Mouse (Mus musculus) mesoderm, embryonic 11.5 days (tissue): Measurements from ENCODE around the gene Zfp697.
"Not testable (repeated sequence)": the region's sequence is repeated elsewhere in the genome, so short reads cannot be mapped to it uniquely, and the experiment has no call there.

ENCODE experiments used
- DNase-seq: peaks from one replicate; pipeline ENCODE4 v3.0.0-alpha.2; 2012; ENCODE audit warnings: low read depth, low spot score

Zfp697 gene

GRCm38 (mm10) chr3:98497401-98497800, 115.1 kb downstream of the Zfp697 start:
- not testable (repeated sequence) for DNase-seq

GRCm38 (mm10) chr3:98507229-98507628, 125.0 kb downstream of the Zfp697 start:
- DNase-seq: not testable (repeated sequence)

- not testable (repeated sequence) for DNase-seq
Measured at GRCm38 (mm10) chr3:98510414-98510813, 128.2 kb downstream of the Zfp697 start, which contains the start of gene Hsd3b4. Hsd3b4 (minus strand) TSS chr3:98510514.

GRCm38 (mm10) chr3:98522779-98523178, 140.5 kb downstream of the Zfp697 start:
- not testable (repeated sequence) for DNase-seq

- not testable (repeated sequence) for DNase-seq
Measured at GRCm38 (mm10) chr3:98524552-98524951, 142.3 kb downstream of the Zfp697 start.

GRCm38 (mm10) chr3:98524978-98525377, 142.7 kb downstream of the Zfp697 start:
- DNase-seq: not testable (repeated sequence)

GRCm38 (mm10) chr3:98547641-98548040, 165.4 kb downstream of the Zfp697 start:
- not testable (repeated sequence) for DNase-seq

GRCm38 (mm10) chr3:98548495-98548894, 166.2 kb downstream of the Zfp697 start:
- not testable (repeated sequence) for DNase-seq

GRCm38 (mm10) chr3:98550215-98550614, 168.0 kb downstream of the Zfp697 start:
- not testable (repeated sequence) for DNase-seq

- not testable (repeated sequence) for DNase-seq
Measured at GRCm38 (mm10) chr3:98550832-98551231, 168.6 kb downstream of the Zfp697 start.

GRCm38 (mm10) chr3:98560711-98561110, 178.4 kb downstream of the Zfp697 start:
- DNase-seq: not testable (repeated sequence)

- DNase-seq: not testable (repeated sequence)
Measured at GRCm38 (mm10) chr3:98563831-98564230, 181.6 kb downstream of the Zfp697 start.

- not testable (repeated sequence) for DNase-seq
Measured at GRCm38 (mm10) chr3:98564894-98565293, 182.6 kb downstream of the Zfp697 start.

- DNase-seq: not testable (repeated sequence)
Measured at GRCm38 (mm10) chr3:98567717-98568116, 185.5 kb downstream of the Zfp697 start.

GRCm38 (mm10) chr3:98581024-98581423, 198.8 kb downstream of the Zfp697 start:
- not testable (repeated sequence) for DNase-seq

GRCm38 (mm10) chr3:98582202-98582601, 199.9 kb downstream of the Zfp697 start:
- DNase-seq: not testable (repeated sequence)

GRCm38 (mm10) chr3:98582622-98583021, 200.4 kb downstream of the Zfp697 start:
- not testable (repeated sequence) for DNase-seq

GRCm38 (mm10) chr3:98587721-98588120, 205.5 kb downstream of the Zfp697 start:
- no peak for DNase-seq

- DNase-seq: no peak
Measured at GRCm38 (mm10) chr3:98588707-98589106, 206.4 kb downstream of the Zfp697 start, which contains the start of gene Gm10681. Gm10681 (minus strand) TSS chr3:98588807.

- DNase-seq: peak; percentile 2
Measured at GRCm38 (mm10) chr3:98613540-98613939, 231.3 kb downstream of the Zfp697 start.

GRCm38 (mm10) chr3:98613963-98614362, 231.7 kb downstream of the Zfp697 start:
- DNase-seq: no peak

GRCm38 (mm10) chr3:98614406-98614927, 232.2 kb downstream of the Zfp697 start:
- DNase-seq: not testable (repeated sequence)

GRCm38 (mm10) chr3:98616244-98616643, 234.0 kb downstream of the Zfp697 start:
- not testable (repeated sequence) for DNase-seq
